Mouse (Mus musculus) gastrocnemius, adult 2 months (tissue): Measurements from ENCODE around the gene 4930402F06Rik. TPM values are rescaled to one million over a fixed set of nuclear protein-coding genes. Genes with fewer than 3 reads are reported as not detected.

Experiments
- DNase-seq: peaks from one replicate; pipeline ENCODE4 v3.0.0; 2022
- H3K27ac ChIP-seq: fragments of 200-600 bp; 2 replicates; pipeline ENCODE4 v1.8.1; 2022; ENCODE audit warnings: mild to moderate bottlenecking
- H3K4me3 ChIP-seq: fragments of 200-600 bp; 2 replicates; pipeline ENCODE4 v1.8.1; 2022; ENCODE audit warnings: mild to moderate bottlenecking, moderate library complexity
- CTCF ChIP-seq: fragments of 200-600 bp; IDR thresholded peaks from 2 replicates; pipeline ENCODE4 v1.8.1; 2022; ENCODE audit warnings: antibody characterized with exemption, mild to moderate bottlenecking, moderate library complexity
- intact Hi-C: fragments of 180-260 bp; cut with DNase I; formaldehyde crosslinking; loops from one replicate; pipeline ENCODE4 v1.15.1; 2025
- total RNA-seq, 2 experiments: library from RNA; stranded (reverse); gene quantifications; 2 replicates each; pipeline ENCODE4 v1.2.3; 2021

The 4930402F06Rik gene
- total RNA-seq, 2 experiments from 2014 or later = not detected

DNA sequence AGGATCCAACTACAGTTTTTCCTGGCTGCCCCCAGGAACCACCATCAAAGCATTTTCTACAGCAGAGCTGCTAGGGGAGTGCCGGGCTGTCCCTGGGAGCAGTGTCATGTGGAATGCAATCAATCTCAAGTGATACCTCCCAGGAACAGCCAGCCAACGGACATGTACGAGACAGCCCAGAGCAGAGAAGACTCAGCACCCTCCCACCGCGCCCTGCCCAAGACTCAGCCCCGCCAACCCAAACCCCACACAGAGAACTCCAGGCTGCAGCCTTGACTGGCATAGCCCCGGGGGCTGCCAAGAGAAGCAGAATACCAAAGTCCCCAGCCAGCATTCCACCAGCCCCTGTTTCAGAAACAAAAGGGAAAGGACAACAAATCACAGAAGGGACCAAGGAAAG lies 35.0 kb upstream of the 4930402F06Rik start:
- intact Hi-C loops = no loop called here
- no peak for TF ChIP-seq CTCF
- Histone ChIP-seq H3K4me3 (peak overlapping the region; percentile 66), H3K27ac (peak overlapping the region; percentile 88)
- DNase-seq = peak; percentile 49

DNA sequence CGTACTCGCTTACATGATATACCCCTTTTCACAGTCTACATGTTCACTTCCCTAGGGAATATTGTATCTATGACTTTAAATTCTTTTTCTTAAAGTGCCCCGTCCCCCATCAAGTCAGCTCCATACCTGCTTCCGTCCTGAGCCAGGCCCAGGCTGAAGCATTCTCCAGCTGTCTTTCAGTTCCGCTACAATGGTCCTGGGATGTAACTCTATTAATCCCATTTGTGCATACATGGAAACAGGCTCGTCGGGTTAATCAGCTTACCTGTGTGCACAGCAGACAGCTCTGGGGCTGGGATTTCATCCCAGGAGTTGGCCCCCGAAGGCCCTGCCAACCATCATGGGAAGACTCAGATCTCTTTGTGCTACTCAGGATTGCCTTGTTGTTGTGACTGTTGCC lies 33.8 kb upstream of the 4930402F06Rik start:
- TF ChIP-seq CTCF = no peak
- intact Hi-C loops = no loop called here
- H3K27ac ChIP-seq = peak overlapping the region; percentile 88
- H3K4me3 ChIP-seq = peak overlapping the region; percentile 66
- no peak for DNase-seq

DNA sequence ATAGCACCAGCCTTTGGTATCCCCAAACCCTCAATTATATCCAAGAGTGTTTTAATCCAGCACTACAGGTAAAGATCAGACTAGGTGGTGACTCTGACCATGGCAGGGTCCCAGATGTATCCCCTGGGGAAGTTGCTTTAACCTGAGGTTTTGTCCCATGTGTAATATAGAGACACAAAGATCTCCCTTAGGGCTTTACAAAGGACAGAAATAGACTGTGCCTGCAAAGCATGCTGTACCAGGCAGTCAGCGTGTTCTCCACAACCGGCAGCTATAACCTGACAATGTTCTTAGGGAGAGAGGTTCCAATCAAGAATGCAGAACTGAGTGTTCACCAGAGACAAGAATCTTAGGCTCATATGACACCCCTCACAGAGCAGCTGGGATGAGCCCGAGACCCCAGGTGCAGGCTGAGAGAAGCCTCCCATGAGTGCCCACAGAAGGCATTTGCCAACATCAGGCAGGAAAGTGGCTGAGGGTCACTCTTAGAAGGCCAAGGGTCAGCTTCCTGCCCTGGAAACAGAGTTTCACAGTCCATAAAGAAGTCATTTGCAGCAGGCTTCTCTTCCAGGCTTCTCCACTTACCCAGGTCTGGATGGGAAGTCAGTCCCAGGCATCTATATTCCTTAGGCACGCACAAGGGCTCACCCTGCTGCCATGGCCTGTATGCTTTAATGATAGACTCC lies 31.8 kb upstream of the 4930402F06Rik start:
- peak overlapping the region; percentile 43 for H3K4me3 ChIP-seq
- H3K27ac ChIP-seq = peak overlapping the region; percentile 68
- intact Hi-C loops = no loop called here
- no peak for TF ChIP-seq CTCF
- DNase-seq = no peak

DNA sequence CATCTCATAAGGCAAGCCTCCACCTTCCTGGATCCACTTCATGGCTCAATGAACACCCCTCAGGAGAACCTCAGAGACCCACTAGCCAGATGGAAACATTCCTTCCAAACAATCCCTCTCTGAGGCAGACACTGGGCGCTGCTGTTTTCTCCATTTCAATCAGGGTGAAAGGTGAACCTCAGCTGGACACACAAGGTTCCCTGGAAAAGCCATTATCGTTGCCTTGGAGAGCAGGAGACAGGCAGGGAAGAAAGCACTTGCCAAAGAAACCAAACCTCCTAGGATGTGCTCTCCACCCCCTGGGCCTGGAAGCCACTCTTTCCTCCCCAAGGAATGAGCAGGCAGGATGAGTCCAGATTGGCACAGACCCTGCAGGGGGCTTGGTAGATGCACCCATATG lies 30.6 kb upstream of the 4930402F06Rik start:
- H3K4me3 ChIP-seq = peak overlapping the region; percentile 43
- peak overlapping the region; percentile 74 for H3K27ac ChIP-seq
- no peak for TF ChIP-seq CTCF
- peak; percentile 47 for DNase-seq
- intact Hi-C loops = no loop called here

DNA sequence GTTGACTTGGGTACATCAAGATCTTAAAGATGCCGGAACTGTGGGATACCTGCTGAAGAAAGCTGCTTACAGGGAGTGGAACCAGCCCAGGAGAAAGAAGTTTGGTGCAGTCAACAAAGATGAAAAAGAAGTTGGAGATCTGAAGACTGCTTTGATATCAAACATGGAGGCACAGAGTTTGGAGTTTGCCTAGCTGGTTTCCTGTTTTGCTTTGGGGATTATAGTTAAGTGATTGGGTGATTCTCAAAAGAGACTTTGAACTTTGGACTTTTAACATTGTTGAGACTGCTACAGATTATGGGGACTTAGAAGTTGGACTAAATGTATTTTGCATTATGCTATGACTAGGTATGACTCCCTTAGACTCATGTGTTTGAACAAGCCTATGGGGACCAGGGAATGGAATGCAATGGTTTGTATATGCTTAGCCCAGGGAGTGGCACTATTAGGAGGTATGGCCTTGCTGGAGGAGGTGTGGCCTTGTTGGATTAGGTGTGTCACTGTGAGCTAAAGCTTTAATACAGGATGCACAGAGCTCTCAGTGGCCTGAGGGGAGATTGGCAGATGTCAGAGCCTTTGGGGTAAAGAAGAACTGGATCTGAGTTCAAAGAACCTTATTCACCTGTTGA lies 26.9 kb upstream of the 4930402F06Rik start:
- H3K4me3 ChIP-seq = no peak overlapping the region
- no peak overlapping the region for H3K27ac ChIP-seq
- TF ChIP-seq CTCF = no peak
- no peak for DNase-seq
- intact Hi-C loops = no loop called here

DNA sequence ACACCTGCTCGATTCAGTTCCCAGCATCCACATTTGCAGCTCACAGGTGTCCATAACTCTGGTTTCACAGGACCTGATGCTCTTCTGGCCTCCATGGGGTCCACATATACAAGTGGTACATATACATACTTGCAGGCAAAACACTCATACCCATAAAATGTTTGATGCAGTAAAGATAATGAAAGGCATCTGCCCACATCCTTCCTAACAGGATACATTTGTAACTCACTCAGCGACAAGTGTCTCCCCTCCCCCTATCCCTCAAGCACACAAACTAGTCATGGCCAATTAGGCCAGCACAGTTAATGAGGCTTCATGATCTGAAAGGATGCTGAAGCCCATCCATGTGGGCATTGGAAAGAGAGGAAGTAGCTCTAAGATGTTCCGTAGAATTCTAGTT lies 25.4 kb upstream of the 4930402F06Rik start:
- H3K4me3 ChIP-seq = no peak overlapping the region
- no peak overlapping the region for H3K27ac ChIP-seq
- intact Hi-C loops = no loop called here
- TF ChIP-seq CTCF = no peak
- DNase-seq = no peak

DNA sequence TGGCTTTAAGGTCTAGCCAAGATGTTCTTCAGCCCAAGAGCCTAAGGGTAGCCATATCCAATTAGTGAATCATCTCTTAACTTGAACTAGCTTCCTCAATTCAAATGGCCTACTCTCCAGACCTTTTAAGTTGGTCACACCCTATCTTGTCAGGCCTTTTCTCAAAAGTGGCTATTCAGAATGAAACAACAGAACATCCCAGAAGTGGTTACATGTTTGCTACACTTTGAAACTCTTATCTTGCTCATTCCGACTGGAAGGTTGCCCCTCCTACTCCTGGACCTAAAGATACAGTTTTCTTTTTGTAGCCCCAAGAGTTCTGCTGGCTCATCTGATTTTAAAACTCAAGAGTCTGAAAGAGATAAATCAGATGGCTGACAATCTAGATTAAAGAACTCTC lies 23.7 kb upstream of the 4930402F06Rik start:
- no peak for TF ChIP-seq CTCF
- no peak overlapping the region for H3K4me3 ChIP-seq
- H3K27ac ChIP-seq = no peak overlapping the region
- intact Hi-C loops = no loop called here
- no peak for DNase-seq

DNA sequence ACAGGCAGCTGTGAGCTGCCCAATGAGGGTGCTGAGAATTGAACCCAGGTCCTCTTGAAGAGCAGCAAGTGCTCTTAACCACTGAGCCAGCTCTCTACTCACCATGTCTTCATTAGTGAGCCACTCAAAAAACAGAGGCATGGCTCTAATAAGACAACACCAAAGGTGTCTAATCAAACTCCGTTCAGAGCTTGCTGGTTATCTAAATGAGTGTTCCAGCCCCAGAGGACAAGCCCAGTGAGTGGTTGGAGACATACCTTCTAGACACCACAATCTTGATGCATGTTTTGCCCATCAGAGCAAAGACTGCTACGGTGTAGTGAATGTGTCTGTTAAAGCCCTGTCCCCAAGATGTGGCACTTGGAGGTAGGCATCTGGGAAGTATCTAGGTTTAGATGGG lies 22.7 kb upstream of the 4930402F06Rik start:
- intact Hi-C loops = no loop called here
- H3K4me3 ChIP-seq = no peak overlapping the region

DNA sequence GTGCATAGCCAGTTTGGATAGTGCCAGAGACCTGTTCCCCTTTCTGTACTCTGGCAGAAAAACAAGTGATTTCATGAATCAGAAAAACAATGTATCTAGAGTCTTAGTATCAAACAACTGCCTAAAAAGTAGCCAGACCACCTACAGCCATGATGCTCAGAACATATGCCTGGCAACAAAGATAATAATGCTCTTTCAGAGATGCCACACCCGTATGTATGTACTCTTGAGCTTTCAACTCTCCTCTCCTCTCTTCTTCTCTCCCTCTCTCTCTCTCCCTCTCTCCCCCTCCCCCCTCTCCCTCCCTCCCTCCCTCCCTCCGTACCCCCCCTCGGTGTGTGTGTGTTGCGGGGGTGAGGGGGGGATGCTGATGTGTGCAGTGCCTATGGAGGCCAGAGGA lies 22.3 kb upstream of the 4930402F06Rik start:
- Histone ChIP-seq H3K27ac (no peak overlapping the region), H3K4me3 (no peak overlapping the region)
- TF ChIP-seq CTCF = no peak
- no peak for DNase-seq
- intact Hi-C loops = no loop called here

More for the DNA sequence above, 22.7 kb upstream of the 4930402F06Rik start:
- no peak for DNase-seq
- H3K27ac ChIP-seq = no peak overlapping the region
- TF ChIP-seq CTCF = no peak

DNA sequence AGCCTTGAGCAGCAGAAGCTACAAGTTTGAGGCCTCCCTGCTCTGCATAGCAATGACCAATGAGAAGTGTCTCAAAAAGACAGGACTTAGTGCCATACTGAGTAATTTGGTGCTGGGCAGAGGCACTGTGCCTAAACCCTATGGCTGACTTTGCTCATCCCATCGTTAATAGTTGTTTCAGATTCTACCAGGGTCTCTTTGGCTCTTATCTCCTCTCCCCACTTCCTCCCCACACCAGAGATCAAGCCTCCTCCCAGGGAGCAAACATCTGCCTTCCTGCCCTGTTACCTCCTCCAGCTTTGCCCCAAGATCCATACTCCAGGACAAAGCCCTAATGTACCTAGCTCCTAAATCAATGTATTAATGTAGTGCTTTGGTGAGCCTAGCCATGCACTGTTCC lies 20.3 kb upstream of the 4930402F06Rik start:
- Histone ChIP-seq H3K27ac (0 out of 2 replicates have a peak overlapping the region, but pooled peaks have one; percentile 10), H3K4me3 (no peak overlapping the region)
- no peak for DNase-seq
- no peak for TF ChIP-seq CTCF
- intact Hi-C loops = no loop called here

DNA sequence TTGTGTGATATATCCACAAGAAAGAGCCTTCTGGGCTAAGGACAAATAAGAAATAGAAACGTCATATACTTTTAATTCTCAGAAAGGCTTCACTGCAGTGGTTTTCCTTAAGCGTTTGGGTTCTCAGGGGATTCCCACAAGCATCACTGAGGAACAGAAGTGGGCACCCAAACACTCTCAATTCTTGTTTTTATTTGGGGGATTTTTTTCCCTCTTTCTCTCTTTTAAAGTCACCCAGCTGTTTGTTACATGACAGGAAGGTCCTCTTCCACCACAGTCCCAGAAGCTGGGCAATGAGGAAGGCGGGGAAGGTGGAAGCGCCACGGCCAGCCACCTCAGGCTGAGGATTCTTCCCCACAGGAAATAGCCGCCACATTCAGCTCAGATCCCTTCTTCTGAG lies 19.5 kb upstream of the 4930402F06Rik start:
- no peak for TF ChIP-seq CTCF
- no peak for DNase-seq
- H3K27ac ChIP-seq = 0 out of 2 replicates have a peak overlapping the region, but pooled peaks have one; percentile 10
- intact Hi-C loops = no loop called here
- no peak overlapping the region for H3K4me3 ChIP-seq

DNA sequence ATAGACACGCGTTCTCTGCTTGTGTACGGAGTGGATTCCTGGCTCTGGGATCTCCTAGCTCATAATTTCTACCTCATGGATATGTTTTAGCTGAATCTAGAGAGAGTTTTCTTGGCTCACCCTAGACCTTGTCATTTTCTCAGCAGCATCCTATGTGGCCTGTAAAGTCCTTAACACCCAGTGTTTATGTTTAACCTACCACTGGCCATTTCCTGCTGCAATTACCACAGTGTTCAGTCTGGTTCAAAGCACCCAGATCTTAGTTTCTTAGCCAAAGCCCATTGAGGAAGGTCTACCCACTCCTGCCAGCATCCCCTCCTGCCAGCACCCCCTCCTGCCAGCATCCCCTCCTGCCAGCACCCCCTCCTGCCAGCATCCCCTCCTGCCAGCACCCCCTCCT lies 15.8 kb upstream of the 4930402F06Rik start:
- H3K27ac ChIP-seq = no peak overlapping the region
- no peak for TF ChIP-seq CTCF
- intact Hi-C loops = no loop called here
- no peak overlapping the region for H3K4me3 ChIP-seq
- DNase-seq = no peak

DNA sequence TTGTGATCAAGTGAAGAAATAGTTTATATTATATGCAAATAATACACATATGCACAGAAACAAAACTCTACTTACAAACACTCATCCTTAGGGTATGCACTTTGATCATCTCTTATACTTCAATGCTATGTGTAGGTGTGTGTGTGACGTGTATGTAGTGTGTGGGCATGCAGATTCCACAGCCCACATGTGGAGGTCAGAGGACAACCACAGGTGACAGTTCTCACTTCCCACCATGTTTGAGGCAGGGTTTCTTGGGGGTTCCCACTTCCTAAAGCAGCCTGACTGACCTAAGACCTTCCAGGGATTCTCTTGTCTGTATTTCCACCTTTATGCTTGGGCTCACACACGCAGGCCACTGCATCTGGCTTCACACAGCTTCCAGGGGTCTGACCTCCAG lies 15.3 kb upstream of the 4930402F06Rik start:
- intact Hi-C loops = no loop called here

DNA sequence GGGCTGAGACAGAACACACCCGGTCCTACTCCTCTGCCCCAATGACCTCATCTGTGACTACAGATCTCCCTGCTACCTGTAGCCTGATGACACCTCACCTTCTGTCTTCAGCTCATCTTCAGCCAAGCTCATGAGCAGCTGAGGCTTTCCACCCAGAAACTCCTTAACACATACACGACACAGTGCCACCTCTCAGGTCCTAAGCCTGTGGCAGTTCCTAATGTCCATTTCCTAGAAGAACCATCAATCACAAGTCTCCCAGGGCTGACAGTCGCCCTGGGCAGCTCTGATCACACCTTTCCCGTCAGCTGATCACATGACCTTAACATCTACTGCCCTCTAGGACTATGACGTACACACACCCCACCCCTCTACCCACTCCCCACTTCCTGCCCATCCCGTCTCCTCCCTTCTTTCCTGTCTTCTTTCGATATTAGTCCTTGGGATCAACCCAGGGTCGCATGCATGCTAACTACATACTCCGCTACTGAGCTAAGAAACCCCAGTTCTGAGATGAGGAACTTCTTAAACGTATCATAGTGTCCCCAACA lies 14.7 kb upstream of the 4930402F06Rik start:
- no peak for TF ChIP-seq CTCF
- intact Hi-C loops = no loop called here
- no peak for DNase-seq
- no peak overlapping the region for H3K4me3 ChIP-seq
- H3K27ac ChIP-seq = no peak overlapping the region

More for the DNA sequence above, 15.3 kb upstream of the 4930402F06Rik start:
- DNase-seq = no peak
- no peak overlapping the region for H3K27ac ChIP-seq
- H3K4me3 ChIP-seq = no peak overlapping the region
- TF ChIP-seq CTCF = no peak
